Mouse (Mus musculus) testis, adult 2 months (tissue): ENCODE data around the gene Ncbp3. TPM values are rescaled to one million over a fixed set of nuclear protein-coding genes. Genes with fewer than 3 reads are reported as not detected.
A peak's percentile ranks its signal among the peaks of the same experiment; 100 is the strongest.

Source experiments
- H3K27ac ChIP-seq: fragments of 200-500 bp; 2 replicates; pipeline ENCODE4 v1.5.1; 2012; ENCODE audit warnings: low read depth, low read length; ENCODE audit not compliant: control insufficient read depth, insufficient read depth
- H3K27me3 ChIP-seq: fragments of 200-500 bp; 2 replicates; pipeline ENCODE4 v1.6.1; 2012; ENCODE audit warnings: mild to moderate bottlenecking, low read length, moderate library complexity; ENCODE audit not compliant: control insufficient read depth, insufficient read depth
- H3K36me3 ChIP-seq: fragments of 200-500 bp; 2 replicates; pipeline ENCODE4 v1.6.1; 2012; ENCODE audit warnings: mild to moderate bottlenecking, low read length; ENCODE audit not compliant: control insufficient read depth, insufficient read depth
- H3K4me1 ChIP-seq: fragments of 200-500 bp; 2 replicates; pipeline ENCODE4 v1.6.1; 2012; ENCODE audit warnings: low read length; ENCODE audit not compliant: control insufficient read depth, insufficient read depth
- H3K4me3 ChIP-seq: fragments of 200-500 bp; 2 replicates; pipeline ENCODE4 v1.5.1; 2012; ENCODE audit warnings: low read depth, mild to moderate bottlenecking, low read length, moderate library complexity, mixed read lengths; ENCODE audit not compliant: control insufficient read depth
- CTCF ChIP-seq: fragments of 200-500 bp; IDR thresholded peaks from 2 replicates; pipeline ENCODE4 v1.5.1; 2012; ENCODE audit warnings: low read depth, mild to moderate bottlenecking, inconsistent platforms, low read length, moderate library complexity; ENCODE audit not compliant: control insufficient read depth, insufficient read depth, insufficient replicate concordance
- POLR2A ChIP-seq: fragments of 200-500 bp; IDR thresholded peaks from 2 replicates; pipeline ENCODE4 v1.6.1; 2012; ENCODE audit warnings: low read depth, mild to moderate bottlenecking, inconsistent platforms, low read length, moderate library complexity; ENCODE audit not compliant: control insufficient read depth
- polyA plus RNA-seq: library from polyadenylated mRNA; depleted of rRNA; stranded (reverse); fragments of >200 nt; gene quantifications from 2 replicates; pipeline ENCODE4 v1.2.3, GENCODE M21; 2012

Gene Ncbp3
- polyA plus RNA-seq, 1 experiment = 1.8 TPM

- no peaks in the 10 kb centered on the region for H3K4me1 ChIP-seq
- H3K36me3 ChIP-seq = no peaks in the 10 kb centered on the region; the same call in 1 of the 2 replicates
- no peaks in the 10 kb centered on the region for H3K27me3 ChIP-seq
- H3K27ac ChIP-seq = no peak overlapping the region
- no peak overlapping the region for H3K4me3 ChIP-seq
- TF ChIP-seq CTCF (no peak), POLR2A (no peak)
Observed at GRCm38 (mm10) chr11:73087700-73088480, 40.3 kb downstream of the Ncbp3 start.

- no peaks in the 10 kb centered on the region for H3K27me3 ChIP-seq
- no peaks in the 10 kb centered on the region for H3K4me1 ChIP-seq
- TF ChIP-seq POLR2A = no peak
- no peak for TF ChIP-seq CTCF
- no peak within 1 kb of the TSS for H3K27ac ChIP-seq
- H3K4me3 ChIP-seq = peak within 1 kb of the TSS; percentile 60
- no peaks in the 10 kb centered on the region; the same call in 1 of the 2 replicates for H3K36me3 ChIP-seq
Observed at GRCm38 (mm10) chr11:73090283-73090682, 42.7 kb downstream of the Ncbp3 start, which contains the start of gene Itgae. Gene Itgae (plus strand): TSS chr11:73090583.

- no peaks in the 10 kb centered on the region for H3K27me3 ChIP-seq
- H3K36me3 ChIP-seq = no peaks in the 10 kb centered on the region; the same call in 1 of the 2 replicates
- H3K4me3 ChIP-seq = no peak overlapping the region
- H3K27ac ChIP-seq = no peak overlapping the region
- TF ChIP-seq POLR2A = no peak
- no peak for TF ChIP-seq CTCF
- no peaks in the 10 kb centered on the region for H3K4me1 ChIP-seq
Observed at GRCm38 (mm10) chr11:73090826-73091225, 43.2 kb downstream of the Ncbp3 start.

GRCm38 (mm10) chr11:73092057-73092456 is 44.5 kb downstream of the Ncbp3 start:
- no peaks in the 10 kb centered on the region for H3K36me3 ChIP-seq
- TF ChIP-seq POLR2A (no peak), CTCF (no peak)

GRCm38 (mm10) chr11:73092877-73093276 is 45.3 kb downstream of the Ncbp3 start:
- no peak for TF ChIP-seq CTCF
- TF ChIP-seq POLR2A = no peak
- no peaks in the 10 kb centered on the region for H3K27me3 ChIP-seq
- H3K36me3 ChIP-seq = no peaks in the 10 kb centered on the region
- no peaks in the 10 kb centered on the region for H3K4me1 ChIP-seq
- no peak overlapping the region for H3K27ac ChIP-seq
- H3K4me3 ChIP-seq = no peak overlapping the region

More at GRCm38 (mm10) chr11:73092057-73092456, 44.5 kb downstream of the Ncbp3 start:
- Histone ChIP-seq H3K4me1 (no peaks in the 10 kb centered on the region), H3K27ac (no peak overlapping the region), H3K27me3 (no peaks in the 10 kb centered on the region), H3K4me3 (no peak overlapping the region)

- Histone ChIP-seq H3K27ac (no peak overlapping the region), H3K36me3 (no peaks in the 10 kb centered on the region), H3K27me3 (no peaks in the 10 kb centered on the region), H3K4me1 (no peaks in the 10 kb centered on the region), H3K4me3 (no peak overlapping the region)
- TF ChIP-seq CTCF = no peak
- no peak for TF ChIP-seq POLR2A
Observed at GRCm38 (mm10) chr11:73094231-73094995, 46.8 kb downstream of the Ncbp3 start.

GRCm38 (mm10) chr11:73098860-73099259 is 51.3 kb downstream of the Ncbp3 start:
- Histone ChIP-seq H3K27me3 (no peaks in the 10 kb centered on the region), H3K4me3 (no peak overlapping the region), H3K4me1 (0 out of 2 replicates have a peak, but pooled peaks cover 2% of the 10 kb centered on the region), H3K27ac (no peak overlapping the region), H3K36me3 (no peaks in the 10 kb centered on the region)
- TF ChIP-seq POLR2A = no peak
- no peak for TF ChIP-seq CTCF
